Mouse (Mus musculus): ENCODE results near the gene Ttc4.

Ttc4 gene

GRCm38 (mm10) chr4:106650833-106651527 is 27.8 kb downstream of the Ttc4 start, which contains the start of gene Pars2:
Gene Pars2, plus strand, starts transcription at chr4:106651069.
- peak; percentile 98 for DNase-seq (ENCODE audit: low read depth)

GRCm38 (mm10) chr4:106647137-106647536 is 31.6 kb downstream of the Ttc4 start:
- no peak for DNase-seq (ENCODE audit: low read depth)

DNA sequence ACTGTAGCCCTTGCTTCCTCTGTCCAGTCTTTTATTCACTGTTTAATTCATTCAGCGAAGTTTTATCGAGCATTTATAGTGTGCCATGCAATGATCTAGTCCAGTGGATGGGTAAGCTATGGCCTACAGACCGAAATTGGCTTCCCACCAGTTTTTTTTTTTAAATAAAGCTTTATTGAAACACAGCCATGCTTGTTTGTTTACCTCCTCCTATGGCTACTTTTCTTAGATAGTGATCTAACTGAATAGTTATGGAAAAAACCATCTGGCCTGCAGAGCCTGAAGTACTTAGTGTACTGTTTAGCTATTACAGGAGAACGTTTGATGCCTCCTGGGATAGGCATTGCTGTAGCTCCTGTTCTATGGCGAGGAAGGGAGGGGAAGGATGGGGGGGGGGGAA is 32.9 kb downstream of the Ttc4 start:
- DNase-seq (ENCODE audit: low read depth) = no peak

- DNase-seq (ENCODE audit: low read depth) = no peak
Measured at GRCm38 (mm10) chr4:106644218-106644610, 34.5 kb downstream of the Ttc4 start.

- DNase-seq (ENCODE audit: low read depth) = no peak
Measured at GRCm38 (mm10) chr4:106643483-106644217, 35.1 kb downstream of the Ttc4 start.

DNA sequence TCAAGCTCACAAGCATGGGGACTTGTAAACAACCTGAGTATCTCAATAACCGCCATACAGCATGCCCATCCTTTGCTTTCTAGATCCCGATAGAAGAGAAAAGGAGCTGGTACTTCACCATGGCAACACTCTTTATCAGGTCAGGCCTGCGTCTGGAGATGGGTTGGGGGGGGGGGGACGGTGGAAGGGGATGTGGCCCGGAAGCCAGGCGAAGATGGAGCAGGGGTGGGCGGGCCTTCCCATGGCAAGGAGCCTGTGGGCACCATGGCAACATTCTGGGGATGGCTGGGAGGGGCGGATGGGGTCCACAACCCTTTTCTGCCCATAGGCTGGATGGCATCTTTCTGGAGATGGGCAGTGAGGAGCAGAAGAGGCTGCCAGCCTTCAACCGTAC is 44.7 kb downstream of the Ttc4 start:
- no peak for DNase-seq (ENCODE audit: low read depth)

GRCm38 (mm10) chr4:106633281-106634085 is 45.3 kb downstream of the Ttc4 start:
- DNase-seq (ENCODE audit: low read depth) = no peak

GRCm38 (mm10) chr4:106632313-106632712 is 46.4 kb downstream of the Ttc4 start:
- no peak for DNase-seq (ENCODE audit: low read depth)

DNA sequence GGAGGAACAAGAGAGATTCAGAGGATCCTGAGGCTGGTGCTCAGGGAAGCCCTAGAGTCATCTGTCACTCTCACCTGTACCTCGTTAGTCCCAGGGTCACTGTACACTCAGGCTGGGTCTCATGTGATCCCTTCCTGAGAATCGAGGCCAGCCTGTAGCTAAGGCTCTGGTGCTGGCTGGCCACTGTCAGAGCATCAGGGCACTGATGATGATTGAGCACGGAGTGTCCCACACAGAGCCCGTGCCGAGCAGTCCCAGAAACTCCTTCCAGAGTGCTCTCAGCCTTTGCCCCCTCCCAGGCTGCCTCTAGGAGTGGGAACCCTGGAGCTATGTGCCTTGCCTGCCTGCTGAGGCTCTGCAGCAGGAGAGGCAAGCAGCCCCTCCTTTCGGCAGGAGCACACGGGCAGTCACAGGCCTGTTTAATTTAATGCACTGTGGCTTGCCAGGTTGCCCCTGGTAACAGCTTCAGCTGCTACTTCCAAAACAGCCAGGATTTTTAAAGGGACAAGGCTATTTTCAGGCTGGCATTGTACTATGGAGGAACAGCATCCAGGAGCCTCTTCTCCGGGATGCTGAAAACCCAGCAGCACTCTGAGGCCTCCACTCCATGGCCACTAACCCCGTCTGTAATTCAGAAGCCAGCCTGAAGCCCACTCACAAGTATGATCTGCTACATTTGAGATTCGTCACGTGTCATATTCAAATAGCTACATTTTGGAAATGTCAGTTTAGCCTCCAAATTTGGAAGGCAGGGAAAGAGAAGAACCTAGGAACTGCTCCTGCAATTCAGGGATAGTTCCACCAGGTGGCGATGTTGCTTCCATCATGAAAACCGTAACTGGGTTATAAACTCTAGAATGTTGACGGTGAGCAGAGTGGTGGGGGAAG is 48.2 kb downstream of the Ttc4 start:
- DNase-seq (ENCODE audit: low read depth) = peak; percentile 76

DNA sequence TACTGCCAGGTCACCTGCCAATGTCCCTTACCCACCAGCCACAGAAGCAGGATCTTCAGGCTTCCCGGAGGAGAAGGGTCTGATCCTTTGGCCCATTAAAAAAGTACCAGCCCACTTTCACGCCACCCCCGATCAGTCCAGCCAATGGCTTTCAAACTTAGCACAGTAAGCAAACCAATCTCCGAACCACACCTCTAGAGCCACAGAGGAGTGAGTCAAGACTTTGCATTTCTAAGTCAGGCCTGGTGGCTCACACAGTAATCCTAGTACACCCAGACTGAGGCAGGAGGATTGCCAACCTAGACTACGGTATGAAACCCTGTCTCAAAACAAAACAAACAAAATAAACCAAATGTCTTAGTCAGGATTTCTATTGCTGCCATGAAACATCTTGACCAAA is 49.4 kb downstream of the Ttc4 start:
- no peak for DNase-seq (ENCODE audit: low read depth)

- no peak for DNase-seq (ENCODE audit: low read depth)
Measured at GRCm38 (mm10) chr4:106628650-106629360, 49.9 kb downstream of the Ttc4 start.

- no peak for DNase-seq (ENCODE audit: low read depth)
Measured at GRCm38 (mm10) chr4:106627809-106628208, 50.9 kb downstream of the Ttc4 start.

DNA sequence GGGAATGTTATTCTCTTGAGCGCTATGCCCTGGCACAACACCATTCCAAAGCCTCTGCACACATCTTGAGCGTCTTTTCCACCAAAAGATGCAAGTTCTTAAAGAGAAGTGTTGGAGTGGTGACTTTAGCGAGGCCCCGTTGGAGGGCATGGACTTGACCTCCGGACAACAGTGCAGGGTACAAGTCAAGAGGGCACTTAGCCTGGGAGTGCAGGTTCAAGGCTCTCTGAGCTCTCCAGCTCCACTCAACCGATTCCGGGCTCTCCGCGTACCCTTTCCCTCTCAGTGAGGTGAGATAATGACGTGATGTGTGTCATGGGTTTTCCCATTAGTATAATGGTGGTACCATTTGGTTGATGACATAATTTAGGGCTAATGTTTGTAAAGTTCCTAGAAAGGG is 54.5 kb downstream of the Ttc4 start:
- no peak for DNase-seq (ENCODE audit: low read depth)

GRCm38 (mm10) chr4:106622712-106623111 is 56.0 kb downstream of the Ttc4 start:
- DNase-seq (ENCODE audit: low read depth) = no peak

DNA sequence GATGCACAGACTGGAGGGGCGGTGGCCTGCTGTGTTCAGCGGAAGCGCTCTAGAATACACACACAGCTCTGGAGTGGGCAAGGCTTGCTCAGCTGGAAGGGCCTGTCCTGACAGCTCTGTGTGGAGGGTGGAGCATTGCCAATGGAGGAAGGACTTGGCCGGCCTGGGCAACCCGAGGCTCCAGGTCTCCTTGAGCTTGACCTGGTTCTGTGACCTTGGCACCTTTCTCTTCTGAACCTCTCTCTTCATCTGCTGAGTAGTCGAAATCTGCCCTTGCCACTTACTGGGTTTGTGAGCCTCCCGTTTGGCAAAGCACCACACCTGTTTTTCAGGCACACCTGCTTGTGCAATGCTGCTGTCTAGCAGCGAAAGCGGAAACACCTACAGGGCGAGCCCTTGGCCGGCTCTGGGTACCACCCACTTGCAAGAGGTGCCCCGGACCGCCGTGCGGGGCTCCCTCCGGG is 56.7 kb downstream of the Ttc4 start, which contains the start of gene Ttc22:
TSS of gene Ttc22 (plus strand) at position 403 of the 464 bp plus-strand sequence.
- DNase-seq (ENCODE audit: low read depth) = no peak

GRCm38 (mm10) chr4:106621428-106621827 is 57.3 kb downstream of the Ttc4 start:
- no peak for DNase-seq (ENCODE audit: low read depth)

- no peak for DNase-seq (ENCODE audit: low read depth)
Measured at GRCm38 (mm10) chr4:106618898-106619297, 59.8 kb downstream of the Ttc4 start.

DNA sequence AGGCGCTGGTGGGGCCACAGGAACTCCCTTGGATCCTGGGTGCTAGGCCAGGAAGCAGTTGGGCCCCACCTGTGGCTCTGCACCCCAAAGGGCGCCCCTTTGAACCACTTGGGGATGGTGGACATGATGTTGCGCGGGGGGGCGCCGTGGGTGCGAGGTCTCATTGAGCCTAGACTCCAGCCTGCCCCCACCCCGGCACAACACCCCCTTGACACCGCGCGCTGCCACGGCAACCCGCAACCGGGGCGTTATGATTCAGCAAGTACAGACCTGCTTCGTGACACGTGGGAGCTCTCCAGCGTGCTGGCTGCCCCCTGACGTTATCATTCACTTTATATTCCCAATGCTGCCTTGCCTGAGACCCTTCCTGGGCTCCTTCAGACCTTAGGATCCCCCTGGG is 61.7 kb downstream of the Ttc4 start, which contains the start of gene Lexm:
TSS of gene Lexm (minus strand) at position 186 of the 400 bp plus-strand sequence.
- no peak for DNase-seq (ENCODE audit: low read depth)

DNA sequence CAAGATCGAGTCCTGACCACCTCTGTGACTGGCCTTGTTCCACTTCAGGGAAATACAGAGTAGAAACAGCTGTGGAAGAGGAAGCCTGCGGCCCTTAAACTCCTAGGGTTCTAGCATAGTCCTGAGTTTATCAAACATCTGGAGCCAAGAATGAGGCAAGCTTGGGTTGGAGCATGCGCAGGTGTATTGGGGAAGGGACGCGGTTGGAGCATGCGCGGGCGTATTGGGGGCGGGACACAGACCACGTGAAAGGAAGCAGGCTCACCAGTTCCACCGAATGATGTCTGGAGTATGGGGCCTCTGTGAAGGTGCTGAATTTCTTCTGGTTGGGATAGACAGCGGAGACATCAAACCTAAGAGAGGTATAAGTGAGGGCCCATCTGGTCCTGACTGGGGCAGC is 63.1 kb downstream of the Ttc4 start:
- DNase-seq (ENCODE audit: low read depth) = peak; percentile 44

DNA sequence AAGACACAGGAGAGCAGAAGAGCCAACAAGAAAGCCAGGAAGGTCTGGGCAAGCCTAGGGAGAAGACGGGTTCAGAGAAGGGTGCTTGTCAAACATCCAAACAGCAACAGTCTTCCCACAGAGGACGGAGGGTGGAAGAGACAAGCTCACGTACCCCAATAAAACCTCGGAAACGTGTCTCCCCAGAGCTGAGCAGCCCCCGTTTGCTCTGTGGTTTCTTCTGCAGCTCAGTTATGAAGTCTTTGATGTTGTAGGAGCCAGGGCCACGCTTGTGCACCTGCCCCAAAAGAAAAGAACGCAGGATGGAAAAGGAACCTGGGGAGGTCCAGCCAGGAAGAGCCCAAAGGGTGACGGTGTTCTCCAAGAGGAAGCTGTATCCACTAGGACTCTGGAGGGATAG is 63.9 kb downstream of the Ttc4 start:
- DNase-seq (ENCODE audit: low read depth) = peak; percentile 31
